Mouse (Mus musculus): ENCODE measurements around the gene Cd44.

Gene Cd44

GRCm38 (mm10) chr2:102913833-102914545, 12.5 kb upstream of the Cd44 start:
- DNase-seq = no peak

- DNase-seq = no peak
Observed at GRCm38 (mm10) chr2:102912951-102913350, 11.5 kb upstream of the Cd44 start.

- no peak for DNase-seq
Observed at GRCm38 (mm10) chr2:102912469-102912868, 11.0 kb upstream of the Cd44 start.

GRCm38 (mm10) chr2:102909403-102909802, 7.9 kb upstream of the Cd44 start:
- DNase-seq = no peak

GRCm38 (mm10) chr2:102905604-102906003, 4.1 kb upstream of the Cd44 start:
- DNase-seq = no peak

GRCm38 (mm10) chr2:102901828-102902223, 361 bp upstream of the Cd44 start:
- DNase-seq = no peak

- DNase-seq = no peak
Observed at GRCm38 (mm10) chr2:102900230-102900721, 1.2 kb downstream of the Cd44 start.

- no peak for DNase-seq
Observed at GRCm38 (mm10) chr2:102899238-102899637, 2.2 kb downstream of the Cd44 start.

GRCm38 (mm10) chr2:102898585-102898984, 2.9 kb downstream of the Cd44 start:
- DNase-seq = no peak

GRCm38 (mm10) chr2:102896154-102896553, 5.3 kb downstream of the Cd44 start:
- no peak for DNase-seq

- no peak for DNase-seq
Observed at GRCm38 (mm10) chr2:102895197-102895596, 6.3 kb downstream of the Cd44 start.

GRCm38 (mm10) chr2:102894785-102895184, 6.7 kb downstream of the Cd44 start:
- DNase-seq = no peak

GRCm38 (mm10) chr2:102888688-102889225, 12.7 kb downstream of the Cd44 start:
- DNase-seq = no peak

- no peak for DNase-seq
Observed at GRCm38 (mm10) chr2:102887137-102887536, 14.3 kb downstream of the Cd44 start.

GRCm38 (mm10) chr2:102886306-102886935, 15.0 kb downstream of the Cd44 start:
- DNase-seq = no peak

GRCm38 (mm10) chr2:102882597-102883272, 18.7 kb downstream of the Cd44 start:
- DNase-seq = no peak

- no peak for DNase-seq
Observed at GRCm38 (mm10) chr2:102882004-102882588, 19.4 kb downstream of the Cd44 start.

GRCm38 (mm10) chr2:102878513-102878912, 23.0 kb downstream of the Cd44 start:
- no peak for DNase-seq

- no peak for DNase-seq
Observed at GRCm38 (mm10) chr2:102877463-102877862, 24.0 kb downstream of the Cd44 start.

- DNase-seq = no peak
Observed at GRCm38 (mm10) chr2:102876141-102876540, 25.3 kb downstream of the Cd44 start.

GRCm38 (mm10) chr2:102873848-102874247, 27.6 kb downstream of the Cd44 start:
- peak; percentile 43 for DNase-seq

GRCm38 (mm10) chr2:102873194-102873593, 28.3 kb downstream of the Cd44 start:
- no peak for DNase-seq

- no peak for DNase-seq
Observed at GRCm38 (mm10) chr2:102872436-102872835, 29.0 kb downstream of the Cd44 start.
